Mouse (Mus musculus): ENCODE data around the gene Bbs9.

Gene Bbs9

GRCm38 (mm10) chr9:22748617-22749016 lies 273.1 kb downstream of the Bbs9 start:
- no peak for DNase-seq (ENCODE audit: low spot score)

DNA sequence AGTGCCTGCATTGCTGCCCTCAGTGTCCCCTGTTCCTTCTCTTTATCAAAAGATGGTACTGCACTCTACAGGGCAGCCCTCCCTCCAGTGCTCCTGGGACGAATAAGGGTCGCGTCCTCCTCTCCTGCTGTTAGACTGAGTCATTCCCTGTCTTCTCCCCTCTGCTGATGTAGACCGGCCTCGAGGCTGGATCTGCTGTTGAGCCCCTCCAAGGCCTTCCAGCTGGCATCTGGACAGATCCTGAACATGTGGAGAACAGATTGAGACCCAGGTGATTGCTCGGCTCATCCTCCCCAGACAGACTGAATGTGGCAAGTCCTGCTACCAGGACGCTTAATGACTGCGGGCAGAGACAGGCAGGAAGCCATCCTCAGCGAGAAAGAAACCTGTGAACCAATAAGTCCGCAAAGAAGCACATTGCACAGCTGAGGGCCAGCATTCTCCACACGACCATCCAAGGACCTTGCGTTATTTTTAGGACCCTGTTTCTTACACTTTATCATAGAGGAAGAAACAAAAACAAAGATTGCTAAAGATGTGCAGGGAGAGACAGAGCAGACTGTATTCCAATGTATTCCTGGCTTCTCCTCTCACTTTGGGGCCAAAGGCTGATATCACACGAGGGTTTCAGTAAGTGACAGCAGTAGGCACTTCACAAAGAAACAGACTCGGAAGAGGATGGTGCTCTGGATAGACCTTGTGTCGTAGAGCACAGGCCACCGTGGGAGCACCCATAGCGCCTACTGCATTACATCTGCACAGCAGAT lies 275.4 kb downstream of the Bbs9 start:
- no peak for DNase-seq (ENCODE audit: low spot score)

DNA sequence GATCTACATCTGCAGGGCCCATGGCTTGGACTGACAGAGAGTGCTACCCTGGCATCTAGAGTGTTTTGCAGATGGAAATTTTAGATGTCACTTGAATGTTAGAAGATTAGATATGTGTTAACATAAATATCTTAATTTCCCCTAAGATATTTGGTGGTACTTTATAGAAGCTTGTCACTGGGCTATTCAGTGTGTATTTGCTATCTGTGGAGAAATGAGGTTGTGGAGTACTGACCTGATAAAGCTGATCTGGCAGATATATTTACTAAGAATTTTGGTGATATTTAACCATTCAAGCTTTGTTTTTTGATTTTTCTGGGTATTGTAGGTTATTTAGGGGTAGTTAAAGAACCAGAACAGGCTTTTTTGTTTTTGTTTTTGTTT lies 276.0 kb downstream of the Bbs9 start:
- DNase-seq (ENCODE audit: low spot score) = no peak

DNA sequence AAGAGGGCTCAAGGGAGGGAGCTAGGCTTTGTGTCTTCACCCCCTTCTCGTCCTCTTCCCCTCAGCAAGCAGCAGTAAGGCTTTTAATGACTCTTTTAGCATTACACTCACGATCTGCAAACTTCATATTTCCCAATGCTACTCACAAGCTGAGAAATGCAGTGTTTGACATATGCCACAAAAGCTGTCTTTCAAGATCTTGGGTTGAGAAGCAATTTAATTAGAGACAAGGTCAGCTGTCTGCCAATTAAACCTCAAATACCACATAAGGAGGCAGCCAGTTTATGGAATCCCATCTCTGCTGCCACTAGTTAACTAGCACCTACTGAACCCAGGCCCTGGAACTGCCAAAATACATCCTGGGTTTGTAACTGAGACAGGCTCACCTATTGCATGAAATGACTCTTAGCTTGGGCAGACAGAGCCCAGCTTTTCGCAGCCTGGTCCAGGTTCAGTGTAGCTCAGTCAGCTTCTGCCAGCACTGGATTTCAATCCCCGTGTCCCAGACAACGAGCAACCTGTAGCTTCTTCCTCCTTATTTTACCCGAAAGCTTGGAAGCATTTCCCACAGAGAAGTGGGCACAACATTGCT lies 278.7 kb downstream of the Bbs9 start:
- no peak for DNase-seq (ENCODE audit: low spot score)

- no peak for DNase-seq (ENCODE audit: low spot score)
Measured at GRCm38 (mm10) chr9:22758487-22758886, 283.0 kb downstream of the Bbs9 start.

GRCm38 (mm10) chr9:22759241-22759640 lies 283.7 kb downstream of the Bbs9 start:
- no peak for DNase-seq (ENCODE audit: low spot score)

GRCm38 (mm10) chr9:22760376-22760775 lies 284.9 kb downstream of the Bbs9 start:
- DNase-seq (ENCODE audit: low spot score) = no peak

DNA sequence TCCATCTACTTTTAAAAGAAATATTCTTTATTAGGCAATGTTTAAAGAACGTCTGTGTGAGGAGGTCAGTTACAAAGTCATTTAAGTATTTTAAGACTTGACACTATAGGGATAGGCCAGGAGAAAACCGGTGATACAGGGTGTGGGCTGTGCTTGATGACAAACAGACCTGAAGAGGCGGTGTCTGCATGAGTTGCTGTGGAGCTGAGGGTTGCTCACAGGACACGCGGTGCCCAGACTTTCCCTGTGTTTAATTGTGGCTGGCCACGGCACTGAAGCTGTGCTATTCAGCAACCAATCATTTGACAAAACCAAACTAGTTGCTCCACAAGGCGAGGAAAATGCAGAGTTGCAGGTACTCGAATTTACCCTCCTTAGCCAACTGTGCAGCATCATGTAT lies 286.0 kb downstream of the Bbs9 start:
- no peak for DNase-seq (ENCODE audit: low spot score)

DNA sequence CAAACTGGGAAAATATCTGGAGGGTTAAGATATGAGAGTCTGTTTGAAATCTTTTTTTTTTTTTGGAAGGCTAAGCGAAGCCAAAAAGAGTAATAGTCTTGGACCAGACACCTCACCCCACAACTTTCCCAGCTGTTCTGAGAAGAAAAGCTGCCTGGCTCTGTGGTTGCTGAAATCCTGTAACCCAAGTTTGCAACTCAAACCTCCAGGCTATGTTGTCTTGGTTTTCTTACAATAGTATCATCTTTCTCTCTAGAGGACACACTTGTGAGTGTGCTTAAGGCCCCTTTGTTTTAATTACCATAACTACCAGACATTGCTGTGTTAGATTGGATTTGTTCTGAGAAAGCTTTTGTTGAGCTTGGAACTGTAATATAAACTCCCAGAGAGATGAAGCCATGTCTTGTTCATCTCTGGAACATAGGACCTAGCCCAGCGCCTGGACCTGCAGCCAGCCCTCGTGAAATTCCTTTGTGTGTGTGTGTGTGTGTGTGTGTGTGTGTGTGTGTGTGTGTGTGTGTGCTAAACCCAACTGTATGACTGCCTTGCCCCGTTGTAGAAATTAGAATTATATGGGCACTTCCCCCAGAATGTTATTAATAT lies 290.2 kb downstream of the Bbs9 start:
- no peak for DNase-seq (ENCODE audit: low spot score)

DNA sequence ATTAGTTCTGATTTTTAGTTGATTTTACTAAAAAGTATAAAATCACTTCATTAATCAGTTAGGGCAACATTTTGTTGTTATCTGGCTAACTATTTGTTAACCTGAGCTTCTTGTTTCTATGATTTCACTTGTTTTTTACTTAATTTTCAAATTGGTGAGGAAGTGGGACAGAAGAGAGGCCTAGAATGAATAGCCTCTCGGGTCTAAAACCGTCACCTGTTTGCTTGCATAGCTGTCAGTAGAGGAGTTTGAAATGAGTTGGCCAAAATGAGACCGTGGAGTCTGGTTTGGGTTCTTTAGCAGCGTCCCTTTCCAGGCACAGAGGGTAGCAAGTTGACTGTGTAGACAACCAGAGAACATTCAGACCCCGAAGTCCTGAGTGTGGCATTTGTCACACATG lies 291.6 kb downstream of the Bbs9 start:
- DNase-seq (ENCODE audit: low spot score) = no peak

- DNase-seq (ENCODE audit: low spot score) = no peak
Measured at GRCm38 (mm10) chr9:22767860-22768259, 292.3 kb downstream of the Bbs9 start.

DNA sequence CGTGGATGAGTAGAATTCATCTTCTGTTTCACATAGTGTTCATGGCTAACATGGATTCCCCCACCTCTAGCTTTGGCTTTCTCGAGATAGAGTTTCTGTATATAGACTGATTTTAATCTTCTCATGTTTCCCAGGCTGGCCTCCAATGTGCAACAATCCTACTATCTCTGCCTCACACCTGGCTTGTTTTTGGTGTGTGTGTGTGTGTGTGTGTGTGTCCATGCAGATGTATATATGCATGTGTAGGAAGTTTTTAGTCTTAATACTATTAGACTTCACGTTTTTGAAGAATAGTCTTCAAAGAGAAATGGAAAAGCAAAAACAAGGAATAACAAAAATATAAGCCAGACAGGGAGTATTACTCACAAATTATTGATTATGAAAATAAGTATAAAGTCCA lies 296.3 kb downstream of the Bbs9 start:
- DNase-seq (ENCODE audit: low spot score) = no peak

DNA sequence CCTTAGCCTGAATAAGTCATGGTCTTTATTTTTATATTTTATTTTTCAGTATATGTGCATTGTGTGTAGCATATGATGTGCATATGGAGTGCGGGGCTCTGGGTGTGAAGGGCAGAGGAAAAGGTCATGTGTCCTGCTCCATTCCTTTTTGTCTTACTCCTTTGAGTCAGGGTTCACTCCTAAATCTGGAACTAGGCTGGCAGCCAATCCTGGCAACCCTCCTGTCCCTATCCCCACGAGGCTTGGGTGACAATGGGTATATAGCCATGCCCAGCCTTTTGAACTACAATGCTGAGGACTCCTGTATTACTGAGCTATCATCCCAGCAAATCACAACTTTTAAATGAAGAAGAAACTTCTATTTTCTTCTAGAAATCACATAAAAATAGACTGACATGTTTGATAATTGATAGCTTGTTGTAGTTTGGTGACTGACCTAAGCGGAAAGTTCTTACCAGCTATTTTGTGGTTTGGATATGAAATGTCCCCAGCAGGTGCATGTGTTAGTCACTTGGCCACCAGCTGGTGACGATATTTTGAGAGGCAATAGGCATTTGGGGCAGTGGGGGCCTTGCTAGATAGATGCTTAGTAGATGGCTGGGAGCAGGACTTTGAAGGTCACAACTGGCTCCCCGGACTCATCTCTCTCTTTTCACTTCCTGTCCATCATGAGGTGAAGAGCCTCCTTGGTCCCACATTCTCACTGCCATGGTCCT lies 300.9 kb downstream of the Bbs9 start:
- no peak for DNase-seq (ENCODE audit: low spot score)

- DNase-seq (ENCODE audit: low spot score) = no peak
Measured at GRCm38 (mm10) chr9:22777425-22777824, 301.9 kb downstream of the Bbs9 start.

- DNase-seq (ENCODE audit: low spot score) = no peak
Measured at GRCm38 (mm10) chr9:22779631-22780030, 304.1 kb downstream of the Bbs9 start.

DNA sequence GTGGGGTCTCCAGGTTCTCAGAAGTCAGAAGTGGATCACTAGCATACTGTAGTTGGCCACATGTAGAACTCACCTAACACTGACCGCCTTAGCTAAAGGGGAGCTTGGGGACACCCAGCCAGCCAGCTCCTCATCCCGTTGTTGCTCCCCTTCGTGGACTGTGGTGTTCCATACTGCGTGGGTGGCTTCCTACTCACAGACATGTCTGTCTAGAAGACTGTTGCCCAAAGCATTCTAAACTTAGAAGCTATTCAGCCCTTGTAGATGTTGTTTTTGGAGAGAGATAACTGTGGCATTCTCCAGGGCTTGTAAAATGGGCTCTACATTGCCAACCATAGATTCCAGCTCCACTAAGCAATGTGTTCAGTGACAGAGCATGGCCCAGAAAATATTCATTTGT lies 310.5 kb downstream of the Bbs9 start:
- no peak for DNase-seq (ENCODE audit: low spot score)

GRCm38 (mm10) chr9:22788423-22788822 lies 312.9 kb downstream of the Bbs9 start:
- no peak for DNase-seq (ENCODE audit: low spot score)

DNA sequence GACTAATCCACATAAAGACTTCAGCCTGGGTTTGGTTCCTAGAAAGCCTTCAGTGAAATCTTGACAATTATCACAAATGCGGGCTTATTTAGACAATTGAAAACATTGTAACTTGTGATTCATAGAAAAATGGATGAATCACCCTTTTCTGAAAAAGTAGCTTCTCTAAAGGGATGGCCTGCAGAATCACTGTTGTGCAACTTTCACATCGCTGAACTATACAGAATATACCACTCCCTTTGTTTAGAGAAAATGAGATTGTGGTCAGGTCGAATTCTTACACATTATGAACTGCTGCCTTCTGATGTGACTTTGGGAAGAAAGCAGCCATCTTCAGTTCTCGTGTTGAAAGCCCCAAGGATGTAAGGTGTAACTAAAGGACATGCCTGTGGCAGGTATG lies 313.3 kb downstream of the Bbs9 start:
- DNase-seq (ENCODE audit: low spot score) = no peak

DNA sequence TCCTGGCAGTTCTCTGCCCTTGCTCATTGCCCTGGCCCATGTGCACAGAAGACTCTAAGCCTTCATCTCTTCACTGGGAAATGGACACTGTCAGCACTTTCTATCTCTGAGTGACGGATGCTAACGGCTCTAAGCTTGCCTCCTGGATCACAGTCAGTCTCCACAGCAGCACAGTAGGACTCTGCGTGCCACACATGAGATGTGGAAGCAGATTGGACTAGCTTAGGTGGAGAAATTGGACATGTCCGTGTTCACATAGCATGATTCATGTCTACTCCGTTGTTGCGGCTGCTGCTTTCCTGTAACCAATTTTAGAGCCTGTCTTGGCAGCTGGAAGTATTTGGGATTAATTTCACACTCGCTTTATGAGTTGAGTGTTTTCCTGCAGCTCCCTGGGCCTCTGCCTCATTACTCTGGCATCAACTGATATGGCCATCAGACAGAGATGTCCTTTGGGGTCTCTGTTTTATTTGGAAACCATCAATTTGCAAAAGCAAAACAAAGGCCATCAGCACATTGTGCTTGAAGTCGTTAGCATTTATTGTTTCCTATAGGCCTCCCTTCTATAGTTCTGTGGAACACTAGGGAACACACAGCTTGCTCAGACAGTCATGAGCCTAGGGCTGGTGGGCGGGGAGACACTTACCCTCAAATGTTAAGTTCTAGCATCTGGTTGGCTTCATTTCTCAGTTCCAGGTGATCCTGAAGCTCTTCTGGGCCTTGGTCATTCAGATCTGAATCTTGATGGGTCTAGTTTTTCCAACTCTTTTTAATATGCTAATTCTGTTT lies 314.1 kb downstream of the Bbs9 start:
- DNase-seq (ENCODE audit: low spot score) = no peak

GRCm38 (mm10) chr9:22791208-22791607 lies 315.7 kb downstream of the Bbs9 start:
- DNase-seq (ENCODE audit: low spot score) = no peak

GRCm38 (mm10) chr9:22791750-22792149 lies 316.2 kb downstream of the Bbs9 start:
- DNase-seq (ENCODE audit: low spot score) = no peak

- no peak for DNase-seq (ENCODE audit: low spot score)
Measured at GRCm38 (mm10) chr9:22793698-22794097, 318.2 kb downstream of the Bbs9 start.
